Mouse (Mus musculus) ovary, postnatal 36 days (tissue): Measurements from ENCODE around the gene Apobec3.

Experiments used
- DNase-seq: peaks from one replicate; pipeline ENCODE4 v3.0.0; 2022; ENCODE audit warnings: low spot score, mixed read lengths

Apobec3 gene

GRCm38 (mm10) chr15:79950250-79951025, 59.0 kb downstream of the Apobec3 start:
- DNase-seq, result peak; percentile 71

GRCm38 (mm10) chr15:79951226-79951625, 59.8 kb downstream of the Apobec3 start:
- no peak for DNase-seq

- peak; percentile 61 for DNase-seq
These were observed 60.5 kb downstream of the Apobec3 start for GRCm38 (mm10) chr15:79951730-79952503.

- DNase-seq, result peak; percentile 66
These were observed 61.2 kb downstream of the Apobec3 start for GRCm38 (mm10) chr15:79952504-79953231.

GRCm38 (mm10) chr15:79953470-79953869, 62.0 kb downstream of the Apobec3 start:
- DNase-seq, result no peak

GRCm38 (mm10) chr15:79956559-79956958, 65.1 kb downstream of the Apobec3 start:
- DNase-seq, result no peak

- DNase-seq, result no peak
These were observed 67.0 kb downstream of the Apobec3 start for GRCm38 (mm10) chr15:79958418-79958817.

- DNase-seq, result no peak
These were observed 70.0 kb downstream of the Apobec3 start for GRCm38 (mm10) chr15:79961366-79961921.

GRCm38 (mm10) chr15:79962661-79963060, 71.2 kb downstream of the Apobec3 start:
- no peak for DNase-seq

- no peak for DNase-seq
These were observed 72.9 kb downstream of the Apobec3 start for GRCm38 (mm10) chr15:79964376-79964775.
